8 mouse cellular contexts compared by ENCODE assay signal in the genomic region with DNA sequence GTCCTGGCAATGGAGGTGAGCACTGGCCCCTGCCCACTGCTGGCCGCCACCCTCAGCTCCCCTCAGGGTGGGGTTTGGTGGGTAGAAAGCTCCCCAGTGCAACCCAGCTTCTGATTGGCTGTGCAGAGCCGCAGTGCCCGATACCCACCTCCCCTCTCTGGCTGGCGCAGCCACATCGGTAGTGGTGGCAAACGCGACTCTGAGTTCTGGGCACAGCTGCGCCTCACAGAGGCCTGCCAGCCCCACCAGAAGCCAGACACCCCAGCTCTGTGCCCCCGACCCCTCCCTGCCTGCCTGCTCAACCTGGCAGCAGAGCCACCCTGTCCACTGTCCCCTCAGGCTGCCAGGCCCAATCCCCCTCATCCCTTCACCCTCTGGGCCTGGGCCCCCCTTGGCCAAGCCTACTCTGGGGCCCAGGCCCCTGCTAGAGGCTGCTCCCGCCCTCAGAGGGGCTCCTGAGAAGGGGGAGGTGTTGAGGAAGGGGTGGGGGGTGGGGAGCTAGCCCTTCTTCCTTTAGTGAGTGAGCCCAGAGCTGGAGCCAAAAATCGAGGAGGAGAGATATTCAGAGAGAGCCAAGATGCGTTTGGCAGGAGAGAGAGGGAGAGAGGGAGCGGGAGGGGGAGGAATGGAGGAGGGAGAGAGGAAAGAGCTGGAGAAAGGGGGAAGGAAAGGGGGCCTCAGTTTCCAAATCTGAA. TPM values are rescaled to one million over a fixed set of nuclear protein-coding genes. Genes with fewer than 3 reads are reported as not detected.
A peak's percentile ranks its signal among the peaks of the same experiment; 100 is the strongest.
DNase-seq lines count a peak whose midpoint lies in the region; ATAC-seq and TF ChIP-seq lines count a peak whose summit lies in the region.

No protein-coding gene starts in this region.

- ATAC-seq in liver, postnatal 0 days, result no peak
- ATAC-seq in stomach, postnatal 0 days (ENCODE audit: low FRiP score, low TSS enrichment), result peak; percentile 7; the same call in 1 of the 2 replicates

- no peaks in the 10 kb centered on the region for H3K9me3 ChIP-seq in liver, postnatal 0 days (ENCODE audit: low read length)
- H3K9me3 ChIP-seq in stomach, postnatal 0 days (ENCODE audit: control insufficient read depth, low read length), result no peaks in the 10 kb centered on the region

- no peak for TF ChIP-seq POLR2A in cerebellum, adult 2 months (IDR thresholded peaks at IDR 0.05; ENCODE audit: borderline replicate concordance, insufficient read depth, low read length)

- no peak overlapping the region for H3K9ac ChIP-seq in liver, postnatal 0 days (replicated peaks)
- H3K9ac ChIP-seq in stomach, postnatal 0 days (ENCODE audit: low read length), result peak overlapping the region; percentile 45

- TF ChIP-seq CTCF in liver, postnatal 0 days (IDR thresholded peaks at IDR 0.05; ENCODE audit: low read depth), result no peak
- TF ChIP-seq CTCF in cerebellum, adult 2 months (IDR thresholded peaks at IDR 0.05; ENCODE audit: borderline replicate concordance, insufficient read depth, low read depth, low read length), result no peak
- TF ChIP-seq CTCF in stomach, postnatal 0 days (IDR thresholded peaks at IDR 0.05; ENCODE audit: low read depth), result no peak

- no peaks in the 10 kb centered on the region for H3K36me3 ChIP-seq in liver, postnatal 0 days (replicated peaks; ENCODE audit: insufficient read depth, low read length)
- H3K36me3 ChIP-seq in stomach, postnatal 0 days (ENCODE audit: control insufficient read depth, insufficient read depth, low read length), result no peaks in the 10 kb centered on the region; the same call in 1 of the 2 replicates

- 69% methylated on average over 13 of the region's 13 CpGs for WGBS in liver, postnatal 0 days (ENCODE audit: insufficient replicate concordance)
- 6% methylated on average over 13 of the region's 13 CpGs for WGBS in cerebellum, adult 2 months
- 52% methylated on average over 13 of the region's 13 CpGs for WGBS in stomach, postnatal 0 days

- TF ChIP-seq EP300 in liver, postnatal 0 days (IDR thresholded peaks at IDR 0.05; ENCODE audit: low read depth), result no peak
- TF ChIP-seq EP300 in stomach, postnatal 0 days (optimal IDR thresholded peaks at IDR 0.05), result no peak

- H3K27ac ChIP-seq in liver, postnatal 0 days (ENCODE audit: low read depth), result no peak overlapping the region
- H3K27ac ChIP-seq in cerebellum, adult 2 months (ENCODE audit: insufficient read depth, low read length), result peak overlapping the region; percentile 98
- peak overlapping the region; percentile 74 for H3K27ac ChIP-seq in stomach, postnatal 0 days (replicated peaks)

- intact Hi-C loops in gastrocnemius, postnatal 14 days (cut with DNase I; ENCODE audit: low total_unique reads), result no loop called here

- H3K4me2 ChIP-seq in liver, postnatal 0 days (ENCODE audit: low read depth, low read length), result no peak overlapping the region
- peak overlapping the region; percentile 39 for H3K4me2 ChIP-seq in stomach, postnatal 0 days (replicated peaks; ENCODE audit: low read depth)

- H3K4me1 ChIP-seq in liver, postnatal 0 days (ENCODE audit: insufficient read depth), result peaks cover 6% of the 10 kb centered on the region
- H3K4me1 ChIP-seq in cerebellum, adult 2 months (ENCODE audit: control insufficient read depth, insufficient read depth, low read length), result peaks cover 71% of the 10 kb centered on the region
- peaks cover 24% of the 10 kb centered on the region for H3K4me1 ChIP-seq in stomach, postnatal 0 days (replicated peaks; ENCODE audit: control insufficient read depth, insufficient read depth)

- peak; percentile 29 for DNase-seq in liver
- DNase-seq in liver, postnatal 0 days, result no peak
- DNase-seq in cerebellum, adult 2 months, result peak; percentile 69 to 88
- peak; percentile 75 for DNase-seq in gastrocnemius, postnatal 14 days
- peak; percentile 82 to 90 for DNase-seq in layer of hippocampus, postnatal 14 days (ENCODE audit: low spot score in 2 of 2)
- no peak for DNase-seq in stomach, postnatal 0 days (ENCODE audit: low spot score)
- DNase-seq in ovary, postnatal 14 days (ENCODE audit: low spot score), result no peak
- no peak for DNase-seq in kidney, adult 9 months

- H3K27me3 ChIP-seq in liver, postnatal 0 days (ENCODE audit: insufficient read depth, low read length), result peaks cover 12% of the 10 kb centered on the region
- no peaks in the 10 kb centered on the region for H3K27me3 ChIP-seq in cerebellum, adult 2 months (ENCODE audit: control insufficient read depth, insufficient read depth, low read length)
- no peaks in the 10 kb centered on the region for H3K27me3 ChIP-seq in stomach, postnatal 0 days (ENCODE audit: control insufficient read depth, insufficient read depth, low read length)

- H3K4me3 ChIP-seq in liver, postnatal 0 days (ENCODE audit: low read depth, low read length), result no peak overlapping the region
- H3K4me3 ChIP-seq in cerebellum, adult 2 months (replicated peaks; ENCODE audit: insufficient read depth, low read depth, low read length), result peak overlapping the region; percentile 32
- no peak overlapping the region for H3K4me3 ChIP-seq in stomach, postnatal 0 days (ENCODE audit: low read depth, low read length)

RNA-seq across cellular contexts. Expression of a gene that starts 6.2 kb away (rescaled TPM):
- polyA plus RNA-seq in liver, postnatal 0 days (2015; fragmentation: Nextera tagmentation; extraction: Ambion mirVana), result 4.7 and 5.4 TPM in 2 replicates
- polyA plus RNA-seq in cerebellum, adult 2 months (2012; rRNA removed), result 98.5 and 105 TPM in 2 replicates
- 100 to 1,000 TPM; 531 to 566 TPM for total RNA-seq in gastrocnemius, postnatal 14 days (2021)
- 100 to 1,000 TPM; 519 to 562 TPM for total RNA-seq in layer of hippocampus, postnatal 14 days (2021)
- 36.5 and 36.6 TPM in 2 replicates for polyA plus RNA-seq in stomach, postnatal 0 days (2015; fragmentation: Nextera tagmentation; extraction: Ambion mirVana)

RNA-seq across cellular contexts. Expression of a gene that starts 28.7 kb away (rescaled TPM):
- polyA plus RNA-seq in liver, postnatal 0 days (2015; fragmentation: Nextera tagmentation; extraction: Ambion mirVana), result 2.4 and 2.5 TPM in 2 replicates
- polyA plus RNA-seq in cerebellum, adult 2 months (2012; rRNA removed), result 16.1 and 16.2 TPM in 2 replicates
- total RNA-seq in gastrocnemius, postnatal 14 days (2021), result 1 to 10 TPM; 6.0 to 7.2 TPM
- total RNA-seq in layer of hippocampus, postnatal 14 days (2021), result 1 to 10 TPM; 7.4 to 8.6 TPM
- polyA plus RNA-seq in stomach, postnatal 0 days (2015; fragmentation: Nextera tagmentation; extraction: Ambion mirVana), result 3.3 TPM in 2 replicates

RNA-seq across cellular contexts. Expression of a gene that starts 37.4 kb away (rescaled TPM):
- 31.9 and 34.9 TPM in 2 replicates for polyA plus RNA-seq in liver, postnatal 0 days (2015; fragmentation: Nextera tagmentation; extraction: Ambion mirVana)
- polyA plus RNA-seq in cerebellum, adult 2 months (2012; rRNA removed), result 45.3 and 45.5 TPM in 2 replicates
- total RNA-seq in gastrocnemius, postnatal 14 days (2021), result 10 to 100 TPM; 28.4 to 28.8 TPM
- total RNA-seq in layer of hippocampus, postnatal 14 days (2021), result 10 to 100 TPM; 19.4 to 20.4 TPM
- polyA plus RNA-seq in stomach, postnatal 0 days (2015; fragmentation: Nextera tagmentation; extraction: Ambion mirVana), result 38.5 and 39.3 TPM in 2 replicates

RNA-seq across cellular contexts. Expression of a gene that starts 46.5 kb away (rescaled TPM):
- polyA plus RNA-seq in liver, postnatal 0 days (2015; fragmentation: Nextera tagmentation; extraction: Ambion mirVana), result 154 and 164 TPM in 2 replicates
- 117 and 120 TPM in 2 replicates for polyA plus RNA-seq in cerebellum, adult 2 months (2012; rRNA removed)
- total RNA-seq in gastrocnemius, postnatal 14 days (2021), result 100 to 1,000 TPM; 122 to 124 TPM
- total RNA-seq in layer of hippocampus, postnatal 14 days (2021), result 10 to 100 TPM; 59.4 to 64.8 TPM
- polyA plus RNA-seq in stomach, postnatal 0 days (2015; fragmentation: Nextera tagmentation; extraction: Ambion mirVana), result 69.8 and 70.6 TPM in 2 replicates

RNA-seq across cellular contexts. Expression of a gene that starts 52.8 kb away (rescaled TPM):
- 331 and 375 TPM in 2 replicates for polyA plus RNA-seq in liver, postnatal 0 days (2015; fragmentation: Nextera tagmentation; extraction: Ambion mirVana)
- 343 and 394 TPM in 2 replicates for polyA plus RNA-seq in cerebellum, adult 2 months (2012; rRNA removed)
- 100 to 1,000 TPM; 197 to 229 TPM for total RNA-seq in gastrocnemius, postnatal 14 days (2021)
- total RNA-seq in layer of hippocampus, postnatal 14 days (2021), result 100 to 1,000 TPM; 453 to 590 TPM
- polyA plus RNA-seq in stomach, postnatal 0 days (2015; fragmentation: Nextera tagmentation; extraction: Ambion mirVana), result 522 and 537 TPM in 2 replicates

Comparison
In these comparisons a context has a peak if more than half of its experiments do, and no peak if none do; other contexts are left out.
1. DNase-seq: peak in liver (single experiment), cerebellum, adult 2 months (2 of 2), gastrocnemius, postnatal 14 days (single experiment) and layer of hippocampus, postnatal 14 days (2 of 2); none in liver, postnatal 0 days (single experiment), stomach, postnatal 0 days (single experiment), ovary, postnatal 14 days (single experiment) and kidney, adult 9 months (single experiment).